In the genomic region with DNA sequence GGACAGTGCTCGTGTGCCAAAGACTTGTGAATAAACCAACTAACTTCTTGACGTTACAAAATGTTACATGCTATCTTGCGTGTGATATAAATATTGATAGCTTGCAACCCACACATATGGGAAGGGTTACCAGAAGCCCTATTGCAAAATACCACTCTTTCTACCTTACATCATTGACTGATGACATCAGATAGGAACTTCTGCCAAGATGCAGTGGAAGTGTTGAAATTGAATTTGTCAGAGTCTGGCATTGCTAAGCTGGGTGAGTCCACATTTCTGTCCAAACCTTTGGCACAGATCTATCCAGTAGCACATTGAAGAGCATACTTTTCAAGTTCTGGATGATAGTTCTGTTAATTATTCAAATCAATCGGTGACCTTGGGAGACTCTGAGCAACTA, we compare ENCODE assay signal across 21 mouse cellular contexts. TPM values are rescaled to one million over a fixed set of nuclear protein-coding genes. Genes with fewer than 3 reads are reported as not detected.
DNase-seq lines count a peak whose midpoint lies in the region; ATAC-seq lines count a peak whose summit lies in the region.
"Had no signal": no experiment of that assay in that cellular context is flagged by ENCODE, and none has a peak within 500 bp of the region (broad histone marks: within the 10 kb centered on the region; RNA-seq: fewer than 3 reads in every experiment).

No protein-coding gene starts in this region.

- ATAC-seq in forebrain, embryonic 14.5 days = no peak
- ATAC-seq in midbrain, embryonic 14.5 days (ENCODE audit: low FRiP score, low TSS enrichment) = no peak
- ATAC-seq: forebrain, embryonic 13.5 days had no signal

- no peak overlapping the region for H3K9ac ChIP-seq in forebrain, embryonic 14.5 days (ENCODE audit: low read length)
- no peak overlapping the region for H3K9ac ChIP-seq in midbrain, embryonic 14.5 days (replicated peaks; ENCODE audit: low read length)
- H3K9ac ChIP-seq: embryonic facial prominence, embryonic 12.5 days; forebrain, embryonic 13.5 days; hindbrain, embryonic 15.5 days; neural tube, embryonic 12.5 days had no signal

- H3K9me3 ChIP-seq in forebrain, embryonic 14.5 days (replicated peaks; ENCODE audit: control insufficient read depth, low read length) = no peaks in the 10 kb centered on the region
- H3K9me3 ChIP-seq in midbrain, embryonic 14.5 days (ENCODE audit: control insufficient read depth, low read length) = no peaks in the 10 kb centered on the region
- H3K9me3 ChIP-seq: embryonic facial prominence, embryonic 12.5 days; forebrain, embryonic 13.5 days; hindbrain, embryonic 15.5 days; midbrain, embryonic 10.5 days; neural tube, embryonic 12.5 days had no signal

- peak; percentile 27 for DNase-seq in heart, adult 8-10 months (ENCODE audit: low spot score)
- DNase-seq in heart, postnatal 4 days = no peak
- DNase-seq in 416B (ENCODE audit: low read depth) = peak; percentile 75
- DNase-seq in lung, postnatal 36 days = peak; percentile 64
- DNase-seq in cerebellum, postnatal 25 days = no peak
- DNase-seq in forebrain, embryonic 14.5 days (ENCODE audit: low spot score) = no peak
- no peak for DNase-seq in midbrain, embryonic 14.5 days
- DNase-seq: kidney, postnatal 10 days; layer of hippocampus, postnatal 36 days; retina, postnatal 1 day; thymus, adult 2 months had no signal

- H3K27ac ChIP-seq in brown adipose tissue, adult 24 weeks (replicated peaks; ENCODE audit: low read depth, low read length) = peak overlapping the region; percentile 48; the same call in 1 of the 2 replicates
- H3K27ac ChIP-seq in forebrain, embryonic 14.5 days (ENCODE audit: low read depth, low read length) = no peak overlapping the region
- H3K27ac ChIP-seq in midbrain, embryonic 14.5 days (replicated peaks; ENCODE audit: low read depth, low read length) = no peak overlapping the region
- H3K27ac ChIP-seq: embryonic facial prominence, embryonic 12.5 days; forebrain, embryonic 13.5 days; heart, adult 2 months; hindbrain, embryonic 15.5 days; midbrain, embryonic 10.5 days; neural tube, embryonic 12.5 days had no signal

- no peak overlapping the region for H3K4me3 ChIP-seq in brown adipose tissue, adult 24 weeks (ENCODE audit: insufficient read depth, low read depth, low read length)
- H3K4me3 ChIP-seq in forebrain, embryonic 14.5 days (ENCODE audit: low read depth, low read length) = no peak overlapping the region
- no peak overlapping the region for H3K4me3 ChIP-seq in midbrain, embryonic 14.5 days (replicated peaks; ENCODE audit: low read depth, low read length)
- H3K4me3 ChIP-seq: embryonic facial prominence, embryonic 12.5 days; forebrain, embryonic 13.5 days; heart, adult 2 months; hindbrain, embryonic 15.5 days; midbrain, embryonic 10.5 days; neural tube, embryonic 12.5 days had no signal

- no peak overlapping the region for H3K4me2 ChIP-seq in forebrain, embryonic 14.5 days (ENCODE audit: low read length)
- no peak overlapping the region for H3K4me2 ChIP-seq in midbrain, embryonic 14.5 days (ENCODE audit: low read length)
- H3K4me2 ChIP-seq: embryonic facial prominence, embryonic 12.5 days; forebrain, embryonic 13.5 days; hindbrain, embryonic 15.5 days; liver, embryonic 11.5 days; neural tube, embryonic 12.5 days had no signal

- H3K4me1 ChIP-seq in brown adipose tissue, adult 24 weeks (ENCODE audit: control insufficient read depth, insufficient read depth, insufficient read length, low read length) = peaks cover 2% of the 10 kb centered on the region; the same call in 1 of the 2 replicates
- H3K4me1 ChIP-seq in forebrain, embryonic 14.5 days (ENCODE audit: control insufficient read depth, insufficient read depth, low read length) = no peaks in the 10 kb centered on the region
- no peaks in the 10 kb centered on the region for H3K4me1 ChIP-seq in midbrain, embryonic 14.5 days (ENCODE audit: control insufficient read depth, insufficient read depth, low read length)
- H3K4me1 ChIP-seq: embryonic facial prominence, embryonic 12.5 days; forebrain, embryonic 13.5 days; hindbrain, embryonic 15.5 days; midbrain, embryonic 10.5 days; neural tube, embryonic 12.5 days had no signal

- H3K27me3 ChIP-seq in forebrain, embryonic 14.5 days (replicated peaks; ENCODE audit: control insufficient read depth, insufficient read depth, low read length) = no peaks in the 10 kb centered on the region
- no peaks in the 10 kb centered on the region for H3K27me3 ChIP-seq in midbrain, embryonic 14.5 days (ENCODE audit: control insufficient read depth, insufficient read depth, low read length)
- H3K27me3 ChIP-seq: CH12.LX; embryonic facial prominence, embryonic 12.5 days; forebrain, embryonic 13.5 days; hindbrain, embryonic 15.5 days; neural tube, embryonic 12.5 days had no signal

- no peaks in the 10 kb centered on the region for H3K36me3 ChIP-seq in forebrain, embryonic 14.5 days (ENCODE audit: control insufficient read depth, insufficient read depth, low read length)
- no peaks in the 10 kb centered on the region for H3K36me3 ChIP-seq in midbrain, embryonic 14.5 days (ENCODE audit: control insufficient read depth, insufficient read depth, low read length)
- H3K36me3 ChIP-seq: embryonic facial prominence, embryonic 12.5 days; hindbrain, embryonic 15.5 days; midbrain, embryonic 10.5 days; neural tube, embryonic 12.5 days had no signal

- WGBS in forebrain, embryonic 14.5 days = 86% methylated on average over 4 of the region's 4 CpGs
- 95% methylated on average over 4 of the region's 4 CpGs for WGBS in midbrain, embryonic 14.5 days

RNA-seq across cellular contexts. Expression of a gene that starts 9.4 kb away (rescaled TPM):
- under 1 TPM in 3 of 4 experiments, not detected in 1; 0.26 to 0.35 (median 0.28) TPM for total RNA-seq in heart, adult 8-10 months (2022)
- total RNA-seq in heart, postnatal 4 days (2021) = under 1 TPM; 0.47 to 0.60 TPM
- polyA plus RNA-seq in brown adipose tissue, adult 24 weeks (2012; ENCODE audit: insufficient read depth, insufficient read length, missing spikeins) = not detected in 2 replicates
- polyA plus RNA-seq in forebrain, embryonic 14.5 days (2014; fragmentation: Nextera tagmentation; extraction: Ambion mirVana) = 0.16 and 0.25 TPM in 2 replicates
- 0.28 TPM in 1 of 2 replicates, not detected in the other for polyA plus RNA-seq in midbrain, embryonic 14.5 days (2014; fragmentation: Nextera tagmentation; extraction: Ambion mirVana)
- total RNA-seq: CH12.LX had no signal
- polyA plus RNA-seq: spleen, adult 2 months had no signal

RNA-seq across cellular contexts. Expression of a gene that starts 37.8 kb away (rescaled TPM):
- under 1 TPM in 2 of 4 experiments, not detected in 2; 0.09 to 0.11 TPM for total RNA-seq in heart, adult 8-10 months (2022)
- under 1 TPM; 0.33 to 0.43 TPM for total RNA-seq in heart, postnatal 4 days (2021)
- polyA plus RNA-seq in brown adipose tissue, adult 24 weeks (2012; ENCODE audit: insufficient read depth, insufficient read length, missing spikeins) = not detected in 2 replicates
- not detected in 2 replicates for polyA plus RNA-seq in forebrain, embryonic 14.5 days (2014; fragmentation: Nextera tagmentation; extraction: Ambion mirVana)
- not detected in 2 replicates for polyA plus RNA-seq in midbrain, embryonic 14.5 days (2014; fragmentation: Nextera tagmentation; extraction: Ambion mirVana)
- total RNA-seq: CH12.LX; layer of hippocampus, postnatal 36 days had no signal
- polyA plus RNA-seq: embryonic facial prominence, embryonic 12.5 days; forebrain, embryonic 13.5 days; midbrain, embryonic 10.5 days; neural tube, embryonic 12.5 days; spleen, adult 2 months had no signal

Comparison
In these comparisons a context has a peak if more than half of its experiments do, and no peak if none do; other contexts are left out.
1. DNase-seq: peak in heart, adult 8-10 months (single experiment), 416B (single experiment) and lung, postnatal 36 days (single experiment); none in heart, postnatal 4 days (single experiment), cerebellum, postnatal 25 days (0 of 2), forebrain, embryonic 14.5 days (single experiment) and midbrain, embryonic 14.5 days (single experiment).